Mouse (Mus musculus): ENCODE data around the gene Klhl29. TPM values are rescaled to one million over a fixed set of nuclear protein-coding genes. Genes with fewer than 3 reads are reported as not detected.

Klhl29 gene
- polyA plus RNA-seq (2014; fragmentation: Nextera tagmentation; extraction: Ambion mirVana), result 2.8 and 2.9 TPM in 2 replicates

DNA sequence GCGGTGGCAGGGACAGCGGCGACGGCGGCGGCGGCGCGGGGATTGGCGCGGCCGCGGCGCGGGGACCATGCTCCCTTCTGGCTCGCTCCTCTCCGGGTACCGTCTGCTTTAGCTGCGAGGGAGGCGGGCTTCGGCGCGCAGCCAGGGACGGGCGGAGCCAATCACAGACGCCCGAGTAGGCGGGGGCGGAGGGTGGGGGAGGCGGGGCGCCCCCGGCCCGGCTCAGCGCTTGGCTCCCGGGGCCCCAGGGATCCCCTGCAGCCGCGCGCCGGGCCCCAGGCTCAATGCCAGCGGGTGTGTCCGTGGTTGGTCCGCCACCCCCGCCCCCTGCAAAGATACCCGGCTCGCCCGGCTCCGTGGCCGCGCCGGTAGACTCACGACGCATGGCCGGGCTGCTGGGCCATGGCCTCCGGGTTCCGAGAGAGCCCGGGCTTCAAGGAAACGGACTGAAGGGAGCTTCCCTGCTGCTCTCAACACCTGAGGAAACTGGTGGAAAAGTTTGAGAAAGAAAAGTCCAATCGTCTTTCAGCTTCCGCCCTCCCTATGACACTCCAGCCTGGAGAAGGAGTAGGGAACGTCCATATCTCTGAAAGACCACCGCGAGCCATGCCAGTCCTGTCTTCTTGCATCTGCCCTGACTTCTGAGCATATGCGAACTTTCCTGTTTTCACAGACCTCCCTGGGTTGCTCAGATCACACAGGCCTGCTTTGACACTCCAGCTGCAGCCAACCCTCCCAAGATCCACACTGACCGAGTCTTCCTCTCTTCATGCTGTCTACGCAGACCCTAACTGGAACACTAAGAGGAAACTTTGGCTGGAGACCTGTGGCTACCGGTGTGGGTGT lies at the start of gene Klhl29:
Gene Klhl29 (minus strand): TSS at position 67 of the 846 bp plus-strand sequence.
- H3K27me3 ChIP-seq (replicated peaks; ENCODE audit: control insufficient read depth, insufficient read depth, low read length), result peaks cover 24% of the 10 kb centered on the region
- no peaks in the 10 kb centered on the region for H3K36me3 ChIP-seq (ENCODE audit: control insufficient read depth, insufficient read depth, low read length)
- peak within 1 kb of the TSS; percentile 77 for H3K4me3 ChIP-seq (ENCODE audit: low read depth, low read length)
- DNase-seq (ENCODE audit: low spot score) (peak; percentile 87), ATAC-seq (replicated peaks; ENCODE audit: low FRiP score, low TSS enrichment, low read depth) (peak; percentile 93)
- no peaks in the 10 kb centered on the region for H3K4me1 ChIP-seq (replicated peaks; ENCODE audit: control insufficient read depth, insufficient read depth, low read length)
- H3K9me3 ChIP-seq (ENCODE audit: control insufficient read depth, low read length), result no peaks in the 10 kb centered on the region
- peak within 1 kb of the TSS; percentile 64 for H3K9ac ChIP-seq (ENCODE audit: low read length)
- 1% methylated on average over 44 of the region's 66 CpGs for WGBS
- peak within 1 kb of the TSS; percentile 96 for H3K4me2 ChIP-seq (ENCODE audit: low read length)
- peak within 1 kb of the TSS; percentile 71 for H3K27ac ChIP-seq (ENCODE audit: low read depth)

DNA sequence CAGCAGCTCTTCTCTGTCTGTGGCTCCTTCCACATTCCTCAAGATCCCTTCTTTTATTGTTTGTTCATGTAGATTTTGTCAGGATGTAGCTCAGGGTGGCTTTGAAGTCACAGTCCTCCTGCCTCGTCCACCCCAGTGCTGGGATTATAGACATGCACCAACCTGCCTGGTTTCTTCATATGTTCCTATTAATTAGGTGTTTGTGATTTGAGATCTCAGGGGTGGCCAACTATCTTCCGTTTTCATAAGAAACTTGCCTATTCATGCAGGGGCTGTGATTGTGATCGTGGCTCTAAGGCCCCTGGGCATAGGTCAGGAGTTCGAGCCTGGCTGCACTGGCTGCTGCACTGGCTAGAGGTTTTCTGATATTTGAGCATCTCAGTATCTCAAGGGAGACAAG lies 49.8 kb upstream of the Klhl29 start:
- H3K4me1 ChIP-seq (replicated peaks; ENCODE audit: control insufficient read depth, insufficient read depth, low read length), result no peaks in the 10 kb centered on the region
- 86% methylated on average over 4 of the region's 4 CpGs for WGBS
- DNase-seq (ENCODE audit: low spot score), result no peak
- no peaks in the 10 kb centered on the region for H3K36me3 ChIP-seq (ENCODE audit: control insufficient read depth, insufficient read depth, low read length)
- H3K9me3 ChIP-seq (ENCODE audit: control insufficient read depth, low read length), result no peaks in the 10 kb centered on the region
- H3K27me3 ChIP-seq (replicated peaks; ENCODE audit: control insufficient read depth, insufficient read depth, low read length), result no peaks in the 10 kb centered on the region
- no peak overlapping the region for H3K27ac ChIP-seq (ENCODE audit: low read depth)
- H3K9ac ChIP-seq (ENCODE audit: low read length), result no peak overlapping the region
- H3K4me2 ChIP-seq (ENCODE audit: low read length), result no peak overlapping the region
- H3K4me3 ChIP-seq (ENCODE audit: low read depth, low read length), result no peak overlapping the region
- ATAC-seq (replicated peaks; ENCODE audit: low FRiP score, low TSS enrichment, low read depth), result no peak

DNA sequence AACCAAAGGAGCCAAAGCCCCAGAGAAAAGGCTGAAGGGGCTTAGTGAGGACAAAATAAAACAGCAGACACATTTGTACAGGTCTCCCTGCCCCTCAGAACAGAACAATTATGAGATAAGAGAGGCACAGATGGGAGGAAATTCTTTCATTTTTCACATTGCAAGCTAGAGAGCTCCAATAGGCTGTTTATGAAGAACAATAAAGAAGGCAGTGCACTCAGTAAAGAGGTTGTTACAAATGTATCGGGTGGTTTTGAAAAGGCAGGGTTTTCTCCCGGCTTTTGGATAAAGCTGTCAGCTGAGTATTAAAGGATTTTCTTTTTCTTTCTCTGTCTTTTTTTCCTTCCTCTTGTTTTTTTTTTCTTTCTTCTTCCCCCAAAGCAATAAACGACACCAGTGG lies 40.3 kb upstream of the Klhl29 start:
- DNase-seq (ENCODE audit: low spot score) (no peak), ATAC-seq (replicated peaks; ENCODE audit: low FRiP score, low TSS enrichment, low read depth) (no peak)
- Histone ChIP-seq H3K9me3 (ENCODE audit: control insufficient read depth, low read length) (no peaks in the 10 kb centered on the region), H3K9ac (ENCODE audit: low read length) (no peak overlapping the region), H3K4me2 (ENCODE audit: low read length) (no peak overlapping the region), H3K36me3 (ENCODE audit: control insufficient read depth, insufficient read depth, low read length) (no peaks in the 10 kb centered on the region), H3K4me3 (ENCODE audit: low read depth, low read length) (no peak overlapping the region), H3K27ac (ENCODE audit: low read depth) (no peak overlapping the region), H3K4me1 (replicated peaks; ENCODE audit: control insufficient read depth, insufficient read depth, low read length) (peaks cover 1% of the 10 kb centered on the region), H3K27me3 (replicated peaks; ENCODE audit: control insufficient read depth, insufficient read depth, low read length) (no peaks in the 10 kb centered on the region)
- WGBS, result 59% methylated on average over 3 of the region's 3 CpGs

DNA sequence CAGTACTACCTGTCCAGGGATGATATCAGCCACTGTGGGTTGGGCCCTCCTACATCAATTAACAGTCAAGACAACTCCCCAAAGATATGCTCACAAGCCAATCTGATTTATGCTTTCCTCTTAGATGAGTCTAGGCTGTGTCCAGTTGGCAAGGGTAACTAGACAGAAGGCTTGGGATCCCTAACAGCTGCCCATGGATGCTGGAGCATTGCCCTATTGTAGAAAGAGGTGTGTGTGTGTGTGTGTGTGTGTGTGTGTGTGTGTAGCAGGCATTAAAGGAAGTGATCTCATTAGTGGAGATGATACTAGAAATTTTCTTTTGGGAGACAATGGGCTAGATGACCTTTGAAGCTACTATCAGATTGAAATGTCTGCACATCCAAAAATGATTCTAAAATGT lies 38.5 kb upstream of the Klhl29 start:
- no peak overlapping the region for H3K9ac ChIP-seq (ENCODE audit: low read length)
- H3K36me3 ChIP-seq (ENCODE audit: control insufficient read depth, insufficient read depth, low read length), result no peaks in the 10 kb centered on the region
- DNase-seq (ENCODE audit: low spot score) (no peak), ATAC-seq (replicated peaks; ENCODE audit: low FRiP score, low TSS enrichment, low read depth) (no peak)
- no peak overlapping the region for H3K4me3 ChIP-seq (ENCODE audit: low read depth, low read length)
- H3K9me3 ChIP-seq (ENCODE audit: control insufficient read depth, low read length), result no peaks in the 10 kb centered on the region
- no peak overlapping the region for H3K27ac ChIP-seq (ENCODE audit: low read depth)
- H3K4me1 ChIP-seq (replicated peaks; ENCODE audit: control insufficient read depth, insufficient read depth, low read length), result peaks cover 5% of the 10 kb centered on the region
- H3K27me3 ChIP-seq (replicated peaks; ENCODE audit: control insufficient read depth, insufficient read depth, low read length), result no peaks in the 10 kb centered on the region
- H3K4me2 ChIP-seq (ENCODE audit: low read length), result no peak overlapping the region

DNA sequence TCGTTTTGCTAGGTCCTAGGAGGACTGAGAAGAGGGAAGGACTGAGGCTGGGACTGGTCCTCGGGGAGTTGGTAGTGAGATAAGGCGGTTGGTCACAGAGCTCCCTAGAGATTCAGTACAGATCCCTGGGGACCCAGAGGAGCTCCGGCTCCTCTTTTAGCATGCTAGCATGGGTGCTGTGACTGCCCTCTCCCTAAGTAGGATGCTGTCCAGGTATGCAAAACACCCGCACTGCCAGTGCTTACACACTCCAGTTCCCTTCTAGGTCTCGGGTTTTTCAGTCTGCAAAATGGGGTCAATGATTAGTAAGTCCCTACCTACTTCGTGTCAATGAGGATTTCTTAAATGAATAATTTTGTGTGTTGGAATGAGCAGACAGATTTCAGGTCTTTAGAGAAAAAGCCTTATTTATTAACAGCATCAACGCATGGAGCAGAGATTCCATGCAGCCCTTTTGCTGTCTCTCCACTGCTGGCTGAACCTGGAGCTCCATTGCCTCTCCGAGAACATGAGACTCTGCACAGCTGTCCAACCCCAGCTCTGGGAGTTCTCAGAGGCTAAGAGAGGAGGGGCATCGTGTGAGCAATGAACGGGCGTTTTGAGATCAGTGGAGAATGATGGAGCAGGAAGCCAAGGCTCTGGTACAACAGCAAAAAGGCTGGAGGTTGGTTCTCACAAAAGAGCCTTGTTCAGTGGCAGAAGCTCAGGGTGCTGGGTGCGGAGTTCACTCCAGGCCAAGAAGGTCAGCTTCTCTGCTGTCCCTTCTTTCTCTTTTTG lies 36.5 kb upstream of the Klhl29 start:
- WGBS, result 58% methylated on average over 13 of the region's 13 CpGs
- Histone ChIP-seq H3K9ac (ENCODE audit: low read length) (no peak overlapping the region), H3K27ac (ENCODE audit: low read depth) (no peak overlapping the region), H3K27me3 (replicated peaks; ENCODE audit: control insufficient read depth, insufficient read depth, low read length) (no peaks in the 10 kb centered on the region), H3K4me2 (ENCODE audit: low read length) (no peak overlapping the region), H3K4me1 (replicated peaks; ENCODE audit: control insufficient read depth, insufficient read depth, low read length) (peaks cover 5% of the 10 kb centered on the region), H3K36me3 (ENCODE audit: control insufficient read depth, insufficient read depth, low read length) (no peaks in the 10 kb centered on the region), H3K4me3 (ENCODE audit: low read depth, low read length) (no peak overlapping the region), H3K9me3 (ENCODE audit: control insufficient read depth, low read length) (no peaks in the 10 kb centered on the region)
- ATAC-seq (replicated peaks; ENCODE audit: low FRiP score, low TSS enrichment, low read depth) (no peak), DNase-seq (ENCODE audit: low spot score) (no peak)

DNA sequence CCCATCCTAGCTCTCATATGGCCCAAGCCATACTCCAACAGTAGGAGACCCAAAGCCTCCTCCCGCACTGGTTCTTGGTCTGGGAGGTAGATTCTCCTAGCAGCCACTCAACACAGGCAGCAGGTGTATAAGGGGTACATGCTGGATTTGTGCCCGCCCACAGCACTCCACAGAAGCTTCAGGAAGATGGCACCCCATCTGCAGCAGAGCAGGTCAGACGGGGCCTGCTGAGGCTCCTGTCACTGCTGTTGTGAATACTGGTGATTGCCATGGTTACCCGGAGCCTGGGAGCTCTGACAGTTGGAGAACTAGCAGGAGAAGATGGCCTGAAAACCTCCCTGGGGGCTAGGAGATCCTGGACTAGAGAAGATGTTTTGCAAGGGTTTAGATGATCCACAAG lies 35.9 kb upstream of the Klhl29 start:
- 80% methylated on average over 4 of the region's 4 CpGs for WGBS
- Histone ChIP-seq H3K36me3 (ENCODE audit: control insufficient read depth, insufficient read depth, low read length) (no peaks in the 10 kb centered on the region), H3K9me3 (ENCODE audit: control insufficient read depth, low read length) (no peaks in the 10 kb centered on the region), H3K4me3 (ENCODE audit: low read depth, low read length) (no peak overlapping the region), H3K27me3 (replicated peaks; ENCODE audit: control insufficient read depth, insufficient read depth, low read length) (no peaks in the 10 kb centered on the region), H3K4me1 (replicated peaks; ENCODE audit: control insufficient read depth, insufficient read depth, low read length) (peaks cover 5% of the 10 kb centered on the region), H3K4me2 (ENCODE audit: low read length) (no peak overlapping the region), H3K9ac (ENCODE audit: low read length) (no peak overlapping the region), H3K27ac (ENCODE audit: low read depth) (no peak overlapping the region)
- DNase-seq (ENCODE audit: low spot score) (no peak), ATAC-seq (replicated peaks; ENCODE audit: low FRiP score, low TSS enrichment, low read depth) (no peak)

DNA sequence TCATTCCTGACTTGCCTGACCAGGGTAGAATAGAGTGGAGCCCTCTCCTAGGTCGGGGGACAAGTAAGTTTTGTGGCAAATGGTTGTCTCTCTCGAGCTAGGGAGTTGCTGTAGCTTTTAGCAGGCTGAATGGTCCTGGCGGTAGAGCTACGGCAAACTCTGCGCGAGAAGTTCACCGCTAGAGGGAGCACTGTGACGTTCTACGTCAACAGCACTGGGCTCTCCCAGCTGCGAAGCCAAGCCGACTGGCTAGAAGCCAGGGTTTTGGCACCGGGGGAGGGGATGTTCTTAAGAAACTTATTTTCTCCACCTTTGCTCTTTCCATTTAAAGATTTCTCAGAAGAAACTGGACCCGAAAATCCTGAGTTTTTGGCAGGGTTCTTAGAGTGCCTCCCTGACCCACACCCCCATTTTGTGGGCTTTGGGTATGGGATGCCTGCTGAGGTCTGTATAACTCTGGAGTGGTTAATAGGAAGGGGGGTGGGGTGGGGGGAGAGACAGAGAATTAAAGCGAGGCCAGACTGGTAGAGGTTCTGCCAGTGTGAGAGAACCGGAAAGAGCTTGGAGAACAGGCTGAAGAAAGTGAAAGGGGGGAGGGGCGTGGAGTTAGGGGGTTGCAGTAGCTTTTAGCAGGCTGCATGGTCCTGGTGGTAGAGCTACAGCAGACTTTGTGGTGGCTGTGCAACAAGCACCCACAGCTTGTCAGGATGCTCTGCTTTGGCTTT lies 35.1 kb upstream of the Klhl29 start:
- WGBS, result 7% methylated on average over 16 of the region's 16 CpGs
- peak overlapping the region; percentile 41 for H3K4me2 ChIP-seq (ENCODE audit: low read length)
- no peaks in the 10 kb centered on the region for H3K36me3 ChIP-seq (ENCODE audit: control insufficient read depth, insufficient read depth, low read length)
- H3K27ac ChIP-seq (ENCODE audit: low read depth), result no peak overlapping the region
- H3K9ac ChIP-seq (ENCODE audit: low read length), result no peak overlapping the region
- H3K4me3 ChIP-seq (ENCODE audit: low read depth, low read length), result no peak overlapping the region
- ATAC-seq (replicated peaks; ENCODE audit: low FRiP score, low TSS enrichment, low read depth) (peak; percentile 86), DNase-seq (ENCODE audit: low spot score) (peak; percentile 93)
- no peaks in the 10 kb centered on the region for H3K9me3 ChIP-seq (ENCODE audit: control insufficient read depth, low read length)
- peaks cover 5% of the 10 kb centered on the region for H3K4me1 ChIP-seq (replicated peaks; ENCODE audit: control insufficient read depth, insufficient read depth, low read length)
- H3K27me3 ChIP-seq (replicated peaks; ENCODE audit: control insufficient read depth, insufficient read depth, low read length), result no peaks in the 10 kb centered on the region

DNA sequence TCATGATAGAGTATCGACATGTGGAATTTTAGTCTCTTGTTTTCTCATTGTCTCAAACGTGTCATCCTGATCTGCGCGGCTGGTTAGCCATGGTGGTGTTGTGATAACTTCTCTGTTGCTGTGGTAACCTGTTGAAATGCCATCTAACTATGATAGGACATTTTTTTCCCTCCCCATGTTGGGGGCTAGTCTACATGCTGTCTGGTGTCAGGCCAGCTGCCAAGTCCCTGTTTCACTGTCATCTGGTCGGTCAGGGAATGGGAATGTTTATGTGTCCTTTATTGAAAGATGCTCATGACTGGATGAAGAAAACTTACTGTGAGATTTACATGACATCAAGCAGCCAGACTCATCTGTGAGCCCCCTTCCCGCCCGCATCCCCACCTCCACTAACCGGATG lies 31.7 kb upstream of the Klhl29 start:
- ATAC-seq (replicated peaks; ENCODE audit: low FRiP score, low TSS enrichment, low read depth) (no peak), DNase-seq (ENCODE audit: low spot score) (no peak)
- WGBS, result 78% methylated on average over 8 of the region's 8 CpGs
- no peaks in the 10 kb centered on the region for H3K27me3 ChIP-seq (replicated peaks; ENCODE audit: control insufficient read depth, insufficient read depth, low read length)
- H3K36me3 ChIP-seq (ENCODE audit: control insufficient read depth, insufficient read depth, low read length), result no peaks in the 10 kb centered on the region
- H3K4me3 ChIP-seq (ENCODE audit: low read depth, low read length), result no peak overlapping the region
- H3K27ac ChIP-seq (ENCODE audit: low read depth), result no peak overlapping the region
- H3K9me3 ChIP-seq (ENCODE audit: control insufficient read depth, low read length), result no peaks in the 10 kb centered on the region
- no peak overlapping the region for H3K4me2 ChIP-seq (ENCODE audit: low read length)
- H3K9ac ChIP-seq (ENCODE audit: low read length), result no peak overlapping the region
- peaks cover 5% of the 10 kb centered on the region for H3K4me1 ChIP-seq (replicated peaks; ENCODE audit: control insufficient read depth, insufficient read depth, low read length)

All from intestine, embryonic 14.5 days (tissue).